Mouse (Mus musculus) neural tube, embryonic 13.5 days (tissue): ENCODE data around the gene Sult1b1. TPM values are rescaled to one million over a fixed set of nuclear protein-coding genes. Genes with fewer than 3 reads are reported as not detected.

Experiments
- ATAC-seq: fragments of 200-750 bp; cut with Nextera tagmentation; 2 replicates; pipeline ENCODE4 v1.8.0; 2017; ENCODE audit warnings: low read depth, mild to moderate bottlenecking, moderate TSS enrichment, moderate library complexity
- H3K27ac ChIP-seq: fragments of 300-500 bp; sonication (generic); replicated peaks from 2 replicates; pipeline ENCODE4 v1.5.1; 2015; ENCODE audit warnings: moderate library complexity, mild to moderate bottlenecking, inconsistent platforms
- H3K27me3 ChIP-seq: fragments of 300-500 bp; sonication (generic); 2 replicates; pipeline ENCODE4 v1.6.1; 2015; ENCODE audit warnings: mild to moderate bottlenecking, inconsistent platforms
- H3K36me3 ChIP-seq: fragments of 300-500 bp; sonication (generic); 2 replicates; pipeline ENCODE4 v1.6.1; 2015; ENCODE audit warnings: mild to moderate bottlenecking, inconsistent platforms
- H3K4me1 ChIP-seq: fragments of 300-500 bp; sonication (generic); replicated peaks from 2 replicates; pipeline ENCODE4 v1.6.1; 2015; ENCODE audit warnings: inconsistent platforms
- H3K4me2 ChIP-seq: fragments of 300-500 bp; sonication (generic); 2 replicates; pipeline ENCODE4 v1.6.1; 2015; ENCODE audit warnings: inconsistent platforms, mild to moderate bottlenecking, moderate library complexity
- H3K4me3 ChIP-seq: fragments of 300-500 bp; sonication (generic); 2 replicates; pipeline ENCODE4 v1.5.1; 2015; ENCODE audit warnings: mild to moderate bottlenecking, inconsistent platforms
- H3K9ac ChIP-seq: fragments of 300-500 bp; sonication (generic); 2 replicates; pipeline ENCODE4 v1.6.1; 2015; ENCODE audit warnings: moderate library complexity, mild to moderate bottlenecking, inconsistent platforms
- H3K9me3 ChIP-seq: fragments of 300-500 bp; sonication (generic); 2 replicates; pipeline ENCODE4 v1.6.1; 2016; ENCODE audit warnings: inconsistent platforms
- WGBS: fragments of 180-500 bp; shearing (Covaris S2); methylation state at CpG from one replicate; pipeline ENCODE4 v1.1.7; 2015; 5-methylcytosine and 5-hydroxymethylcytosine counted together
- polyA plus RNA-seq: library from polyadenylated mRNA; unstranded; fragments of >200 nt; fragmentation: Nextera tagmentation; extraction: Ambion mirVana; gene quantifications from 2 replicates; pipeline ENCODE4 v1.2.1, GENCODE M21; 2015

Gene Sult1b1
- polyA plus RNA-seq: not detected in 2 replicates

GRCm38 (mm10) chr5:87538111-87538510, at the start of gene Sult1b1:
Sult1b1 (minus strand) TSS chr5:87538195.
- Histone ChIP-seq H3K27ac (no peak within 1 kb of the TSS), H3K4me2 (no peak within 1 kb of the TSS), H3K36me3 (no peaks in the 10 kb centered on the region), H3K27me3 (no peaks in the 10 kb centered on the region), H3K9ac (no peak within 1 kb of the TSS), H3K4me1 (no peaks in the 10 kb centered on the region), H3K9me3 (no peaks in the 10 kb centered on the region), H3K4me3 (no peak within 1 kb of the TSS)
- WGBS: 91% methylated on average over 2 of the region's 2 CpGs
- ATAC-seq: no peak

- no peaks in the 10 kb centered on the region for H3K4me1 ChIP-seq
- H3K9ac ChIP-seq: no peak overlapping the region
- H3K4me2 ChIP-seq: no peak overlapping the region
- no peak overlapping the region for H3K27ac ChIP-seq
- no peaks in the 10 kb centered on the region for H3K9me3 ChIP-seq
- ATAC-seq: no peak
- no peaks in the 10 kb centered on the region for H3K36me3 ChIP-seq
- WGBS: 79% methylated on average over 1 of the region's 1 CpGs
- no peaks in the 10 kb centered on the region for H3K27me3 ChIP-seq
- no peak overlapping the region for H3K4me3 ChIP-seq
Observed at GRCm38 (mm10) chr5:87580389-87580788, 42.4 kb upstream of the Sult1b1 start.

- no peaks in the 10 kb centered on the region for H3K4me1 ChIP-seq
- no peak overlapping the region for H3K4me3 ChIP-seq
- H3K9ac ChIP-seq: no peak overlapping the region
- no peaks in the 10 kb centered on the region for H3K9me3 ChIP-seq
- 64% methylated on average over 1 of the region's 1 CpGs for WGBS
- no peak for ATAC-seq
- H3K27ac ChIP-seq: no peak overlapping the region
- no peak overlapping the region for H3K4me2 ChIP-seq
- no peaks in the 10 kb centered on the region for H3K27me3 ChIP-seq
- no peaks in the 10 kb centered on the region for H3K36me3 ChIP-seq
Observed at GRCm38 (mm10) chr5:87574174-87574573, 36.2 kb upstream of the Sult1b1 start.

GRCm38 (mm10) chr5:87573490-87573889, 35.5 kb upstream of the Sult1b1 start:
- Histone ChIP-seq H3K9me3 (no peaks in the 10 kb centered on the region), H3K4me2 (no peak overlapping the region), H3K9ac (no peak overlapping the region), H3K4me1 (no peaks in the 10 kb centered on the region), H3K27ac (no peak overlapping the region), H3K4me3 (no peak overlapping the region), H3K27me3 (no peaks in the 10 kb centered on the region), H3K36me3 (no peaks in the 10 kb centered on the region)
- no peak for ATAC-seq
- 58% methylated on average over 5 of the region's 5 CpGs for WGBS

DNA sequence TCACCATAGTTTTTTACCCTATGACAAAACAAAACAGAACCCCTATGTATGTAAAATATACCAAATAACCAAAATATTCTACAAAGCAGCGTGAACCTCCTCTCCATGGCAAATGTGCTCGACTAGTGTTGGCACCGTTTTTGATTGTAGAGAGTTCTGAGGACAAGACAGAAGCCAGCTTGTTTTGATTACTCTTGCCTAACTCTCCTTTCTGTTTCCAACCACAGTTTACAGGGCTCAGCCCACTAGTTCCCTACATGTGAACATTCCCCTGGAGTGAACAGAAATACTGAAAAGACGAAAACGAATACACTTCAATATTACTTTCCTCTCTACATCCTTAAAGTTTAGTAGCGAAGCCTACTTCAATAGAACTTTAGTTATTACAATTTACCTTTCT, 34.8 kb upstream of the Sult1b1 start:
- ATAC-seq: no peak
- H3K27ac ChIP-seq: no peak overlapping the region

GRCm38 (mm10) chr5:87568845-87569244, 30.9 kb upstream of the Sult1b1 start, which contains the start of gene Sult1d1:
Sult1d1 (minus strand) TSS chr5:87569027.
- ATAC-seq: no peak
- 82% methylated on average over 5 of the region's 5 CpGs for whole genome bisulfite sequencing
- no peak within 1 kb of the TSS for H3K27ac ChIP-seq

More for the DNA sequence above, 34.8 kb upstream of the Sult1b1 start:
- Histone ChIP-seq H3K36me3 (no peaks in the 10 kb centered on the region), H3K4me3 (no peak overlapping the region), H3K9me3 (no peaks in the 10 kb centered on the region), H3K9ac (no peak overlapping the region), H3K27me3 (no peaks in the 10 kb centered on the region), H3K4me2 (no peak overlapping the region), H3K4me1 (no peaks in the 10 kb centered on the region)
- WGBS: 88% methylated on average over 6 of the region's 6 CpGs

DNA sequence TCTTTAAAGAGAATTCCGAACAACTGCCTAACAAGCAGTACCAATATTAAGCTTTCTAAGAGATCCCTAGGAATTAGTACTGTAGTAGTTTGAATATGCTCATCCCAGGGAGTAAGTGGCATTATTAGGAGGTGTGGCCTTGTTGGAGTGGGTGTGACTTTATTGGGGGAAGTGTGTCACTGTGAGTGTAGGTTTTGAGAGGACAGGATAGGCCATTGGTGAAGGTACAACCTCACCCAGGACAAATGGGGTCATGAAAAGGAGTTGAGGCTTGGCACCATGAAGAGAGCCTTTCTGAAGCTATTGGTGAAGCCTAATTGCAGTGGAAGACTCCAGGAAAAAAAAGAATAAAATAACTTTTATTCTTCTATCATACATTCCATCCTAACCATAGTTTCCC, 29.3 kb upstream of the Sult1b1 start:
- no peaks in the 10 kb centered on the region for H3K27me3 ChIP-seq
- no peak overlapping the region for H3K9ac ChIP-seq
- H3K9me3 ChIP-seq: no peaks in the 10 kb centered on the region
- H3K36me3 ChIP-seq: no peaks in the 10 kb centered on the region
- WGBS: 87% methylated on average over 1 of the region's 1 CpGs
- no peak overlapping the region for H3K27ac ChIP-seq
- no peak overlapping the region for H3K4me2 ChIP-seq
- H3K4me3 ChIP-seq: no peak overlapping the region
- H3K4me1 ChIP-seq: no peaks in the 10 kb centered on the region
- ATAC-seq: no peak

More at GRCm38 (mm10) chr5:87568845-87569244, 30.9 kb upstream of the Sult1b1 start, which contains the start of gene Sult1d1:
- Histone ChIP-seq H3K27me3 (no peaks in the 10 kb centered on the region), H3K9ac (no peak within 1 kb of the TSS), H3K4me2 (no peak within 1 kb of the TSS), H3K4me3 (no peak within 1 kb of the TSS), H3K9me3 (no peaks in the 10 kb centered on the region), H3K4me1 (no peaks in the 10 kb centered on the region), H3K36me3 (no peaks in the 10 kb centered on the region)

GRCm38 (mm10) chr5:87562966-87563365, 25.0 kb upstream of the Sult1b1 start:
- no peak overlapping the region for H3K4me2 ChIP-seq
- H3K36me3 ChIP-seq: no peaks in the 10 kb centered on the region
- H3K27ac ChIP-seq: no peak overlapping the region
- H3K4me3 ChIP-seq: no peak overlapping the region
- no peaks in the 10 kb centered on the region for H3K4me1 ChIP-seq
- ATAC-seq: no peak
- H3K9ac ChIP-seq: no peak overlapping the region
- no peaks in the 10 kb centered on the region for H3K27me3 ChIP-seq
- no peaks in the 10 kb centered on the region for H3K9me3 ChIP-seq

DNA sequence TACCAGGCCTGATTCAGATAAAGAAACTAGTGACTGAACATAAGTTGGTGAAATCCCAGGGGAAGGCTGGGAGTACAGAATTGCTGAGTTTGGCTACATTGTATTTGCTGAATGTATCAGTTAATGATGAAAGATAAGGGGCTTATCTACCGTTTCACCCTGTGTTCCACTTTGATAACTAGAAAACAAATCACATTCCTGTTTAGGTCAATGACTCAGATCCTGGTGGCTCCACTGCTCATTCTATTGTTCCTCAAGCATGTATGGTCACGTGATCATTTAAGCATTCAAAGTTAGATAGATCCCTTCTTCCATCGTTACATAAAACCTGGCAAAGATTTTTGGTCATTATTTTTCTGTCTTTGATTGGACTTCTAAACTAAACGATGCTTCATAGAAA, 24.5 kb upstream of the Sult1b1 start:
- H3K4me3 ChIP-seq: no peak overlapping the region
- H3K9ac ChIP-seq: no peak overlapping the region
- H3K9me3 ChIP-seq: no peaks in the 10 kb centered on the region
- no peaks in the 10 kb centered on the region for H3K36me3 ChIP-seq
- no peaks in the 10 kb centered on the region for H3K27me3 ChIP-seq
- 81% methylated on average over 4 of the region's 4 CpGs for WGBS
- H3K4me1 ChIP-seq: no peaks in the 10 kb centered on the region
- H3K4me2 ChIP-seq: no peak overlapping the region
- ATAC-seq: no peak
- no peak overlapping the region for H3K27ac ChIP-seq

DNA sequence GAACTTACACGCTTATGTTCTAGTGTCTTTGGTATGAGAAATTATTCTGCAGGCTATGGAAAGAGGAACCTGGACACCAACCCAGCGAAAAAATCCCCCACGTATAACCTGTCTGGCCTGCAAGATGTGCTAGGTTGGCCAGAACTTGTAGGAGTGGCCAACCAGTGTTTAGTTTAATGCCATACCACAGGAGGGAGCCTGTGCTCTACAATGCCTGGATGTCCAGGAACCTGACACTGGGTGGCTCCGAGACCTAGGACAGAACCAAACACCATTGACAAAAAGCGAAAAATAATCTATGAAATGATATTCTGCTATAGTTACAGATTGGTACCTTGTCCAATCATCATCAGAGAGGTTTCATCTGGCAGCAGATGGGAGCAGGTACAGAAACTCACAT, 22.1 kb upstream of the Sult1b1 start:
- ATAC-seq: no peak
- H3K4me2 ChIP-seq: no peak overlapping the region
- WGBS: 76% methylated on average over 5 of the region's 5 CpGs
- H3K27ac ChIP-seq: no peak overlapping the region
- H3K36me3 ChIP-seq: no peaks in the 10 kb centered on the region
- no peaks in the 10 kb centered on the region for H3K4me1 ChIP-seq
- H3K9me3 ChIP-seq: no peaks in the 10 kb centered on the region
- H3K27me3 ChIP-seq: no peaks in the 10 kb centered on the region
- no peak overlapping the region for H3K4me3 ChIP-seq
- no peak overlapping the region for H3K9ac ChIP-seq

- no peak overlapping the region for H3K4me2 ChIP-seq
- no peaks in the 10 kb centered on the region for H3K9me3 ChIP-seq
- H3K36me3 ChIP-seq: no peaks in the 10 kb centered on the region
- WGBS: 49% methylated on average over 1 of the region's 1 CpGs
- ATAC-seq: no peak
- no peaks in the 10 kb centered on the region for H3K4me1 ChIP-seq
- no peak overlapping the region for H3K9ac ChIP-seq
- no peak overlapping the region for H3K27ac ChIP-seq
- no peaks in the 10 kb centered on the region for H3K27me3 ChIP-seq
- H3K4me3 ChIP-seq: no peak overlapping the region
Observed at GRCm38 (mm10) chr5:87550935-87551334, 12.9 kb upstream of the Sult1b1 start.

DNA sequence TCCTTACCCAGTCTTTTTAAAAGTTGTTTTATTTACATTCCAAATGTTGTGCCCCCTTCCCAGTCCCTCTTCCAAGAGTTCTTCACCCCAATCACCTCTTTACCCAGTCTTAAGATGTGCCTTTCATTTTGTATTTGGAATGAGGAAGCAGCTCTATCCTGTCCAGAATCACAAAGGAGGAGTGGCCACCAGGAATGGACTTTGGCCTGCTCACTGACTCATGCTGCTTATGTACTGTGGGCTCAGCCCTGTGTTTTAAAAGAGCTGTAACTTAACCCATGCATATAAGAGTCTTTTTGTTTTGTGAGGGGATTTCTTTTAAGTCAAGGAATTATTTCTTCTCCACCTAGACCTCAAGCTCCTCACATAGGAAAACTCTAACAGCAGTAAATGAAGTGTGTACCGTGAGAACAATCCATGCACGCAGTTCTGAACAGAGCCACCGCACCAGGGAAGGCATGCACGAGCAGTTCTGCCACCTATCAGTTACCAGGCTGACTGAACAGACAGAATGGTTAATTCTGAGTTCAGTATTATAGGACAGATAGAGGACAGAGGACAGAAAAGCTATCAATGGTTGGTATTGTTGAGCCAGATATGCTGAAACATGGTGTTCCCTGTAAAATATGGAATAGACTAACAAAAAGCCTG, 1.9 kb downstream of the Sult1b1 start:
- H3K9ac ChIP-seq: no peak overlapping the region
- H3K4me1 ChIP-seq: no peaks in the 10 kb centered on the region

DNA sequence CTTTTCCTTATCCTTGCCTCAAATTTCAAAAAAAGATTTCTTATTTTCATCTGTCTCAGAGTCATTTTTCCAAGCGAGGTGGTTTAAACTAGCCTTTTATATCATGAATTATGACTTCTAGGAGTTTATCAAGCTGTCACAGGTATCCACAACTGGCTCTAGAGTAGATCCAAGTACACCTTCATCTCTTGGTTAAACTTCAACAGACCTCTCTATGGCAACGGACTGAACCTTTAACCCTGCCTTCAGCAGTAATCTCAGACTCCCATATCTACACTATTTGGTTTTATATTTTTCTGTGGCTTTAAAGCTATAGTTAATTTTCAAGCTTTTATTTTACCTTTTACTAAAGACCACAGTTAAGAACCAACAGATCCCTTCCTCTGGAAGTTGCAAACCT, 5.7 kb downstream of the Sult1b1 start:
- Histone ChIP-seq H3K9me3 (no peaks in the 10 kb centered on the region), H3K4me3 (no peak overlapping the region), H3K27me3 (no peaks in the 10 kb centered on the region), H3K36me3 (no peaks in the 10 kb centered on the region), H3K4me2 (no peak overlapping the region), H3K27ac (no peak overlapping the region), H3K4me1 (no peaks in the 10 kb centered on the region), H3K9ac (no peak overlapping the region)
- 76% methylated on average over 2 of the region's 2 CpGs for WGBS
- ATAC-seq: no peak

More for the DNA sequence above, 1.9 kb downstream of the Sult1b1 start:
- no peak overlapping the region for H3K4me3 ChIP-seq
- H3K9me3 ChIP-seq: no peaks in the 10 kb centered on the region
- no peak for ATAC-seq
- H3K27me3 ChIP-seq: no peaks in the 10 kb centered on the region
- 81% methylated on average over 4 of the region's 4 CpGs for WGBS
- H3K4me2 ChIP-seq: no peak overlapping the region
- H3K27ac ChIP-seq: no peak overlapping the region
- no peaks in the 10 kb centered on the region for H3K36me3 ChIP-seq
